Mouse (Mus musculus) E14TG2a.4 (cell line): ENCODE data around the gene Stox2.

Source experiments
- CTCF ChIP-seq: conservative IDR thresholded peaks from 2 replicates; pipeline ENCODE4 v1.5.1; 2014; ENCODE audit warnings: low read length
- NANOG ChIP-seq: IDR thresholded peaks from 2 replicates; pipeline ENCODE4 v1.6.1; 2014; ENCODE audit warnings: borderline replicate concordance, low read length, mixed read lengths
- POU5F1 ChIP-seq: IDR thresholded peaks from 2 replicates; pipeline ENCODE4 v1.6.1; 2014; ENCODE audit warnings: low read length, borderline replicate concordance

DNA sequence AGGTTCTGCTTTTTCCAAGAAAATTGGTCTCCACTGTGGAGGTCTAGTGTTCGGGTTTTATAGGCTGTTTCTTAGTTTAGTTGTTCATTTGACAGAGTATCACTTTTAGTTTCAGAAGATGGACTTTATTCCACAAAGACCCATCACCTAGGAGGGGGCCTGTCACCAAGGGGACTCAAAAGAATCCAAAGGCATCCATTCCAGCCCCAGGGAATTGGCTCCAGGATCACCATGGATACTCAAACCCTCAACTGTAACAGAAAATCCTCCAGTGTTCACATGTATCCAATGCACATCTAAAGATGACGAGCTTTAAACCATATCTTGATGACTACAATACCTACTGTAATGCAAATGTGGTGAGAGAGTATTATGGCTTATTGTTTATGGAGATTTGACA, 267.4 kb downstream of the Stox2 start:
- TF ChIP-seq CTCF (no peak), NANOG (no peak), POU5F1 (no peak)
